Mouse (Mus musculus) neural tube, embryonic 13.5 days (tissue): Measurements from ENCODE around the gene Gm49359. TPM values are rescaled to one million over a fixed set of nuclear protein-coding genes. Genes with fewer than 3 reads are reported as not detected.
"Not testable (repeated sequence)": the region's sequence is repeated elsewhere in the genome, so short reads cannot be mapped to it uniquely, and the experiment has no call there.

Experiments used
- ATAC-seq: fragments of 200-750 bp; cut with Nextera tagmentation; 2 replicates; pipeline ENCODE4 v1.8.0; 2017; ENCODE audit warnings: low read depth, mild to moderate bottlenecking, moderate TSS enrichment, moderate library complexity
- H3K27ac ChIP-seq: fragments of 300-500 bp; sonication (generic); replicated peaks from 2 replicates; pipeline ENCODE4 v1.5.1; 2015; ENCODE audit warnings: moderate library complexity, mild to moderate bottlenecking, inconsistent platforms
- H3K27me3 ChIP-seq: fragments of 300-500 bp; sonication (generic); 2 replicates; pipeline ENCODE4 v1.6.1; 2015; ENCODE audit warnings: mild to moderate bottlenecking, inconsistent platforms
- H3K36me3 ChIP-seq: fragments of 300-500 bp; sonication (generic); 2 replicates; pipeline ENCODE4 v1.6.1; 2015; ENCODE audit warnings: mild to moderate bottlenecking, inconsistent platforms
- H3K4me1 ChIP-seq: fragments of 300-500 bp; sonication (generic); replicated peaks from 2 replicates; pipeline ENCODE4 v1.6.1; 2015; ENCODE audit warnings: inconsistent platforms
- H3K4me2 ChIP-seq: fragments of 300-500 bp; sonication (generic); 2 replicates; pipeline ENCODE4 v1.6.1; 2015; ENCODE audit warnings: inconsistent platforms, mild to moderate bottlenecking, moderate library complexity
- H3K4me3 ChIP-seq: fragments of 300-500 bp; sonication (generic); 2 replicates; pipeline ENCODE4 v1.5.1; 2015; ENCODE audit warnings: mild to moderate bottlenecking, inconsistent platforms
- H3K9ac ChIP-seq: fragments of 300-500 bp; sonication (generic); 2 replicates; pipeline ENCODE4 v1.6.1; 2015; ENCODE audit warnings: moderate library complexity, mild to moderate bottlenecking, inconsistent platforms
- H3K9me3 ChIP-seq: fragments of 300-500 bp; sonication (generic); 2 replicates; pipeline ENCODE4 v1.6.1; 2016; ENCODE audit warnings: inconsistent platforms
- WGBS: fragments of 180-500 bp; shearing (Covaris S2); methylation state at CpG from one replicate; pipeline ENCODE4 v1.1.7; 2015; 5-methylcytosine and 5-hydroxymethylcytosine counted together
- microRNA-seq: library from miRNA; unstranded; fragments of <30 nt; microRNA quantifications from one replicate; pipeline ENCODE4, GENCODE M21; 2016
- polyA plus RNA-seq: library from polyadenylated mRNA; unstranded; fragments of >200 nt; fragmentation: Nextera tagmentation; extraction: Ambion mirVana; gene quantifications from 2 replicates; pipeline ENCODE4 v1.2.1, GENCODE M21; 2015

Gene Gm49359
- 16.4 and 18.9 TPM in 2 replicates for polyA plus RNA-seq

DNA sequence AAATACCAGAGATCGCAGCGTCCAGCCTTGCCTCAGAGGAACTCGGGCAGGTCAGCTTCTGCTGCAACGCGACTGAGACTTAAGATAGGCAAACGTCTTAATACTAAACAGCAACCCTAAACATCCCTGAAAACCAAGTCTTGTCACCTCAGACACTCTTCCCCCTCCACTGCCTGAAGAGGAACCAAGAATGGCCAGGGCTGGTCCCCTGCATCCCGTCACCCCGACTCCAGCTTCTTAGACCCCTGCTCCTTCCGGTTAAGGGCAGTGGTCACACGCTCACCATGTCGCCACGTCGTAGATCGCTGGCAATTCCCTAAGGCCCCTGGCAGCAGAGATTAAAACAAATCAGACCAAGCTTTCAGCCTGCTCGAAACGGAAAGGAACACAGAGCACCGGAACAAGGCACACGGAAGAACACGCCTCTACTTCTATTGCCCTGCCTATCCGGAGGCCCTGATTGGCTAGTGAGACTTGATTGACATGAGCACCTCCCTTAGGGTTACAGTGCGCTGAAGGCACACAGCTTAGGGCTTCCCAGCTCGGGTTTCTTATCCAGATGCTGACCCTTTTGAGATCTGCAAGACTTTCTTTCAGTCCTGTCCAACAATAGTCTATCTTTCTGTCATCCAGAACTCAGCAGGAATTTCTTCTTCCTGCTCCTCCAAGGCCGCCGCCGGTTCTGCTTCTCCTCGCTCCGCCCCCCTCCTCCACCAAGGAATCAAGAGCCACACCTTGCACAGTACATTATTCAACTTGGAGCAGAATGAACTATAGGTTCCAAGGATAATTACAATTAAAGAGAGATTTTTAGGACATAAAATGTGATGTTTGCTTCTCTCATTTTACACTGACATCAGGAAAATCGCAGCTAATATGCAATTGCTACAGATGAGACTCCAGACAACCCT lies at the start of gene Gm49359:
Gene Gm49359, minus strand, starts transcription at position 409 of the 911 bp plus-strand sequence.
- H3K4me1 ChIP-seq, H3K9me3 ChIP-seq, H3K27me3 ChIP-seq: not testable (repeated sequence)
- 2% methylated on average over 28 of the region's 28 CpGs for WGBS
- H3K36me3 ChIP-seq, result peaks cover 22% of the 10 kb centered on the region
- ATAC-seq, result peak; percentile 100
- peak within 1 kb of the TSS; percentile 83 for H3K27ac ChIP-seq
- peak within 1 kb of the TSS; percentile 60 for H3K4me3 ChIP-seq
- peak within 1 kb of the TSS; percentile 48 for H3K4me2 ChIP-seq
- H3K9ac ChIP-seq, result peak within 1 kb of the TSS; percentile 86

GRCm38 (mm10) chr13:62510641-62511420 lies 44.2 kb upstream of the Gm49359 start:
- H3K9ac ChIP-seq, result not testable (repeated sequence)

DNA sequence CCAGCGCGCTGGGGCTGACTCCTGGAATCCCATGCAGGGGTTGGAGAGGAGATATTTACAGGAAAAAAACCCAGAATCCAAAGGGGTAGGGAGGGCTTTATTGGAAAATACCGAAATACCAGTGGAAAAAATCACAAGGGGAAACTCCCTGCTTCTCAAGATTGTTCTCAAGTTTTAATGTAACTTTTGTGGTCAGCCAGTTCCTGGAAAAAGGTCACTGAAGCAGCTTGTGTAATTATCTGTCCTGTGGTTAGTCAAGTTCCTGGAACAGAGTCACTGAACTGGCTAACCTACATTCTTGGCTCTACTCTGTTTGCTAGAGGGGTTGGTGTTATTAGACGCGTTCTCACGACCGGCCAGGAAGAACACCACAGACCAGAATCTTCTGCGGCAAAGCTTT lies 6.0 kb upstream of the Gm49359 start:
- WGBS, result 94% methylated on average over 8 of the region's 8 CpGs
- not testable (repeated sequence) for H3K27me3 ChIP-seq, H3K4me3 ChIP-seq

More at GRCm38 (mm10) chr13:62510641-62511420, 44.2 kb upstream of the Gm49359 start:
- not testable (repeated sequence) for H3K9me3 ChIP-seq, H3K27ac ChIP-seq, H3K4me1 ChIP-seq, H3K4me3 ChIP-seq, H3K27me3 ChIP-seq, H3K36me3 ChIP-seq, ATAC-seq, H3K4me2 ChIP-seq
- WGBS, result 82% methylated on average over 1 of the region's 1 CpGs

GRCm38 (mm10) chr13:62469947-62470346 lies 3.3 kb upstream of the Gm49359 start:
- not testable (repeated sequence) for ATAC-seq, H3K9me3 ChIP-seq, H3K9ac ChIP-seq, H3K4me1 ChIP-seq, H3K27ac ChIP-seq, H3K27me3 ChIP-seq, H3K4me2 ChIP-seq, H3K36me3 ChIP-seq, H3K4me3 ChIP-seq

More for the DNA sequence above, 6.0 kb upstream of the Gm49359 start:
- H3K36me3 ChIP-seq, H3K27ac ChIP-seq, H3K4me2 ChIP-seq, H3K4me1 ChIP-seq, H3K9me3 ChIP-seq, ATAC-seq, H3K9ac ChIP-seq: not testable (repeated sequence)

Small RNA genes within 50 kb of the gene (microRNA-seq; reads per million reads assigned to microRNA genes)
- gene Gm22256, result not detected

Other genes starting within 250 kb of the Gm49359 start
- gene Gm3604, start 83.7 kb downstream of the Gm49359 start, polyA plus RNA-seq, result 3.1 and 4.3 TPM in 2 replicates
- gene Zfp935, start 91.7 kb upstream of the Gm49359 start, polyA plus RNA-seq, result not detected in 2 replicates
- gene Zfp934, start 104.4 kb upstream of the Gm49359 start, polyA plus RNA-seq, result 15.1 and 15.3 TPM in 2 replicates
- 9.4 and 11.3 TPM in 2 replicates for gene 6720489N17Rik, start 157.3 kb upstream of the Gm49359 start, polyA plus RNA-seq